Mouse (Mus musculus) heart, postnatal 36 days (tissue): Measurements from ENCODE around the gene Chchd6. TPM values are rescaled to one million over a fixed set of nuclear protein-coding genes. Genes with fewer than 3 reads are reported as not detected.
A peak's percentile ranks its signal among the peaks of the same experiment; 100 is the strongest.

ENCODE experiments used
- DNase-seq, 2 experiments: peaks; one replicate each; pipeline ENCODE4 v3.0.0; 2021 to 2022
- intact Hi-C: fragments of 180-260 bp; cut with DNase I; formaldehyde crosslinking; loops from one replicate; pipeline ENCODE4 v1.15.1; 2025
- total RNA-seq, 2 experiments: library from RNA; stranded (reverse); gene quantifications; 2 replicates each; pipeline ENCODE4 v1.2.3; 2021

Chchd6 gene
- total RNA-seq, 2 experiments from 2014 or later = 9.6 to 11.2 TPM

DNA sequence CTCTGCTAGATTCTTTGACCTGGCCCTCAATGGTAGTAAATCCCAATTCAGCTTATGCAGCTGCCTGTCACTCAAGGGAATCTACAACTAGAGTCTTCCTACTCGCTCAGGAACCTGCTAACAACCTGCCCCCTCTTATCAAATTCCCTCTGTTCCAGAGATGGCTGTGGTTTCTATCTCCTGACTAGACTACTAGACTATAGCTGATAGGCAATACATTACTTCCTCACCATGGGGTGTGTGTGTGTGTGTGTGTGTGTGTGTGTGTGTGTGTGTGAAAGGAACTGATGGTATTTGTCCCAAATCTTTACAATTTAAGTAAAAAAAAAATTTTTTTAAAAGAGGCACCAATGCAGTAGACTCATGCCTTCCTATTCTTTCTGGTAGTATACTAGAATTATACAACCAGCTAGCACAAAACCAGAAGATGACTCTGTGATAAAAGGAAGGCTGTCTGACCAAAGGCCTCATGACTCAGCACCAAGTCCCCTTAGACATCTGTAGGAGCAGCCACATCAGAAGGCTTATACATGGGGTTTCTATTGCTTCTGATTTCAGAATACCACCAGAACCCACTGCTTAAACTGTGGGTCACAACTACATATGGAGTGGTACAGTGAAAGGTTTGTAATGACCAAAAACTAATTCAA, 57.2 kb downstream of the Chchd6 start:
- intact Hi-C loops = no loop called here
- DNase-seq = no peak

GRCm38 (mm10) chr6:89535626-89536225, 59.7 kb downstream of the Chchd6 start:
- no peak for DNase-seq
- intact Hi-C loops = no loop called here

DNA sequence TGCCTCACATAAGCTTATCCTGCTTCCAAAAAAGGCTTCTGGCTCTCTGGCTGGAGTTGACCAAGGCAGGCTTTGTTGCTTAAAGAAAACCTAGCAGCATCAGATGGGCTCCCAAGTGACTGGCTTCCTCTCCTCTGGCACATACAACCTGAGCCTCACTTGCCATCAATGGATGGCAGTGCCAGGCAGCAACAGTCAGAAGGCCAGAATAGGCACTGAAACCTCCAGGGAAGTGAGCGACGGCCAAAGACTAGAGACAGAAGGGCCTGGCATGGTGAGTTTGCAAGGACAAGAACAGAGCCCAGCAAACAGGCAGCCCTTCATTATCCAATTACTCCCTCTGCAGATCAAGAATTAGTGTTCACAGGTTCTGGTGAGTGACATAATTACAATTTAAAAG, 70.7 kb downstream of the Chchd6 start:
- DNase-seq = no peak
- intact Hi-C loops = no loop called here

GRCm38 (mm10) chr6:89510154-89510553, 85.3 kb downstream of the Chchd6 start:
- no peak for DNase-seq
- intact Hi-C loops = no loop called here

- intact Hi-C loops = no loop called here
- DNase-seq = no peak
Observed at GRCm38 (mm10) chr6:89508725-89509124, 86.7 kb downstream of the Chchd6 start.

DNA sequence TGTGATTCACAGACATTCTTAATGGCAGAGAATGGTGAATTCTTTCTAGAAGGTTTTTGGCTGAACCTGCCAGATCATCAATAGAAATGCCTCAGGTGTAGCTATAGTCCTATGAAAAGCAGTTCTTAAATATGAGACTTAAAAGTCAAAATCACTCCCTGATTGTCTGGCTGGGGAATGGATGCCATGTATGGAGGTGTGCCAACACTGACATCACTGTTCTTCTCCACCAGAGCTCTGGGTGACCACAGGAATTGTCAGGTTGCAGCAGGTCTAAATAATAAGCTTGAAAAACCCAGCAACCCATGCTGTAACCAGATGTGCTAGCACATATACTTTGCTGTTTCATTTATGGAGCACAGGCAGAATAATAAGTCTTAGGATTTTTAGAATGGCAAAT, 87.2 kb downstream of the Chchd6 start:
- intact Hi-C loops = no loop called here
- no peak for DNase-seq

- intact Hi-C loops = no loop called here
- no peak for DNase-seq
Observed at GRCm38 (mm10) chr6:89499961-89500360, 95.5 kb downstream of the Chchd6 start.

DNA sequence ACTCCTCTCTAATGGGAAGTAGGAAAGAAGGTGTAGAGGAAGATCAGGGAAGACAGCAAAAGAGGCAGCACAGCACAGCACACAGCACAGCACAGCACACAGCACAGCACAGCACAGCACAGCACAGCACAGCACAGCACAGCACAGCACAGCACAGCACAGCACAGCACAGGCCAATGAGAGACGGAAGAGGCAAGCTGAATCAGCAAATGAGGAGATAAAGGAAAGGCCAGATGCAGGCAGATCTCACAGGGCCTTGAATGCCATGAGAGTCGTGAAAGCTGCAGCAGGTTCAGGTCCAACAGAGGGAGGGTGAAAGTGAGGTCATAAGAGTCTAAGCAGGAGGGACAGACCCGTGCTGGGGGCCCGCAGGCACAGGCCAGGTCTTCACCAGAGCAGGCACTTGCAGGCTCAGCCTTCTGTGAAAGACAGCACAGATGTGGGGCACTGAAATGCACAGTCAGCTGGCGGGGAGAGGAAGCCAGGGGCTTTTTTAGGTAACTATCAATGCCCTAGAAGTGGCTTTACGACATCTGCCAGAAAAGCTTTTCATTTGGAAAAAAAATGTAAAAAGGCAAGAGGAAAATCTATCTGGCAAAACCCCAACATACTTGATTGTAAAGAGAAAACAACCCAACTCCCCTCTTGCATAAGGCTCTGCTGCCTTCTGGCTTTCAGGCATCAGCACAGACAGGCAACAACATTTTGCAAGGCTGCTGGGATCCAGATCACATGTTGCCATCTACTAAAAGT, 96.5 kb downstream of the Chchd6 start:
- peak; percentile 4 to 8 for DNase-seq
- intact Hi-C loops = no loop called here

- DNase-seq = no peak
- intact Hi-C loops = no loop called here
Observed at GRCm38 (mm10) chr6:89496916-89497315, 98.5 kb downstream of the Chchd6 start.

DNA sequence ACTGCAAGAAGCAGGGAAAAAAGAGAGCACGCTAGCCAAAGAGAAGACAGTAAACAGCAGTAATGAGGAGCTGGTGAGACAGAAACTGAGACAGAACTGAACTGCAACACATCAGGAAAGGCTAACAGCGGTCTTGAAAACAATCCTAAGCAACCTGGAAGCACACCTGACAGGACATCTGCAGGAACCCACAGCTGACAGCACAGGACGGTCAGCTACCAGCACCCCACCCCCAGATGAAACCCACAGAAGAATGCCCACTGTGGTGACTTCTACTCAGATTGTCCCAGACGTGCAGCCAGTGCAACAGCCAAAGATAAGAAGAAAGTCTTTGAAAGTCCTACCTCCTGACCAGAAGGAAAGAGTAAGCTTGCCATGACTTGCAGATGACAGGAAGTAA, 103.1 kb downstream of the Chchd6 start:
- no peak for DNase-seq
- intact Hi-C loops = no loop called here

DNA sequence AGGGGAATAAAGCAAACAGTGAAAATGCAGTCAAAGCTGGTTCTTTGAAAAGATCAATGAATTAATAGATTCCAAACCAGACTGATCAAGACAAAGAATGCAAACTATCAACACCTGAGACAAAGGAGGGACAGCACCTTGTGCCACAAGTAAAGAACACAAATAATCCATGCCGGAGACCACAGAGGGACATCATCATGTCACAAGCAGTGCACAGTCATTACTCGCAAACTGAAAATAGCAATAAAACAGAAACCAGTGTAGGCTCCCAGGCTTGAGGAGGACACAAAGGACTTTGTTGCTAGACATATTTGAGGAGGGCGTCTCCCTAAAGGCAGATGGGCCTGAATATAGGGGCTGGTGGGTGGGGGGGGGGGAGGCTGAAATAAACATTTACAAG, 105.1 kb downstream of the Chchd6 start:
- intact Hi-C loops = no loop called here
- DNase-seq = no peak

GRCm38 (mm10) chr6:89489533-89489932, 105.9 kb downstream of the Chchd6 start:
- no peak for DNase-seq
- intact Hi-C loops = no loop called here

GRCm38 (mm10) chr6:89486055-89486454, 109.4 kb downstream of the Chchd6 start:
- no peak for DNase-seq
- intact Hi-C loops = no loop called here

GRCm38 (mm10) chr6:89481192-89481591, 114.3 kb downstream of the Chchd6 start:
- intact Hi-C loops = no loop called here
- DNase-seq = no peak

DNA sequence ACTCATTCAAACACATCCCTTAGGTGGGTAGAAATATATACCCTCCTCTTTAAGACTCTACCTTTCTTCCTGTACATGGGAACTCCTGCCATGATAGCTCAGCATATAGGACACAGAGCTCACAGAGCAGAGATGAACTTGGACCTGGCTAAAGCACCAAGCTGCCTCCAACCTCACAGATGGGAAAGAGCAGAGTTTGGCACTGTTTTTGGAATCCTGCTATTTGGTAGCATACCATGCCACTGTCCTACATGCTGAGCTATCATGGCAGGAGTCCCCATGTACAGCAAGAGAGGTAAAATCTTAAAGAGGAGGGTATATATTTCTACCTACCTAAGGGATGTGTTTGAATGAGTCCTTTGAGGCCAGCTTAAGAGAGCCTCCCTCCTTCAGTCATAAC, 127.5 kb downstream of the Chchd6 start:
- DNase-seq = no peak
- intact Hi-C loops = loop anchor here (2.0 kb wide), 1 partner anchor 105 kb away; the partner anchor contains the start of gene Plxna1

DNA sequence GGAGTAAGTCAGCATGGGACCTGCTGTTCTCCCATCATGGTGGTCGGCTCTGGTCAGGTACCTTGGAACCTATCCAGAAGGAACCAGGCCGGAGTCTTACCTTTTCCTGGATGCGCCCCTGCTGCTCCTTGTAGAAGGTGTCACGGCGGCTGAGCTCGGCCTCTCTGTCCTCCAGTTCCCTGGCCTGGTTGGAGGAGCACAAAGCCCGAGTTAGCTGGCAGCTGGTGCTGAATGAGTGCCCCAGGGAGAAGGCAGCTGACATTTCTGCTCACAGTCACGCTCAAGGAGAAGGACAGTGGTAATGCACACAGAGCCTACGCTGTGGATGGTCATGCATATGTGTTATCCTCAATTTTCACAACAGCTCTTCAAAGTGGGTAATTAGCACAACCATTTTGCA, 128.2 kb downstream of the Chchd6 start:
- intact Hi-C loops = loop anchor here (2.0 kb wide), 1 partner anchor 104 kb away; the partner anchor contains the start of gene Plxna1
- no peak for DNase-seq

DNA sequence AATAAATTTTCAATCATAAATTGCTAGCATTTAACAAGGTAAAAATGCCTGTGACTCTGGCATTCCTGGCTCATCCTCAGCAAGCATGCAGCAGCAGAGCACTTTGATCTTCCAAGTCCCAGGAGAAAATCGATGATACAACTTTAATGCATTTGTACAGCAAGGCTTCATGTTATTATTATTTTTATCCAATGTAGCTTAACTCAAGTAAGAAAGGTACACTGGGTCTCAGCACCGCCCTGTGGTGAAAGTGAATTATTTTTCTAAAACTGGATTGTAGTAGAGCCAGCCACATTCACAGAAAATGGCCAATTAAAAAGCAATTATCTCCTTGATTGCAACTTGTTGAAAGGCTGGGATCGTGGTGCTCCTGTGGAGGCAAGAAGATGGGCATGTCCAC, 128.6 kb downstream of the Chchd6 start:
- intact Hi-C loops = loop anchor here (2.0 kb wide), 1 partner anchor 104 kb away; the partner anchor contains the start of gene Plxna1
- no peak for DNase-seq

GRCm38 (mm10) chr6:89466053-89466708, 129.3 kb downstream of the Chchd6 start:
- intact Hi-C loops = loop anchor here (2.0 kb wide), 1 partner anchor 103 kb away; the partner anchor contains the start of gene Plxna1
- no peak for DNase-seq

DNA sequence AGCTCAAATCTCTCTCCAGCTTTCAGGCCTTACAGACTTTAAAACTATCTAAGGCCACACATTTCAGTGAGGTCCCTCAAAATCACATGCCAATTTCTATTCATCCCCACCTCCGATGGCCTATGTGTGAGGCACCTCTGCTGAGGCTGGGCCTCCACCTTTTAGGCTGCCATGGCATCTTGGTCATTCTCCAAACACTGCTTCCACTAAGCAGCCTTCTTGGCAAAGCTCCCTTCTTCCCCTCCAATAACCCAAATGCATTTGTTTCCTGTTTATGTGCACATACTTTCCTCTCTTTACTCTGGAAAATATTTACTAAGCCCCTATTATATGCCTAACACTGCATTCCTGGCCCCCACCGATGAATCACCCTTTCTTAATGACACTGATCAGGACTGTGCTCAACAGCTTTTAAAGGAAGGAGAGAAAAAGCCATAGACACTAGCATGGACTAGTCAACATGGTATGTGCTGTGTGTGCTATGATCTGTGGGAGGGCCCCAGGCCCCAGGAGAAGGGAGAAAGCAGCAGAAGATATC, 133.2 kb downstream of the Chchd6 start:
- no peak for DNase-seq
- intact Hi-C loops = no loop called here

DNA sequence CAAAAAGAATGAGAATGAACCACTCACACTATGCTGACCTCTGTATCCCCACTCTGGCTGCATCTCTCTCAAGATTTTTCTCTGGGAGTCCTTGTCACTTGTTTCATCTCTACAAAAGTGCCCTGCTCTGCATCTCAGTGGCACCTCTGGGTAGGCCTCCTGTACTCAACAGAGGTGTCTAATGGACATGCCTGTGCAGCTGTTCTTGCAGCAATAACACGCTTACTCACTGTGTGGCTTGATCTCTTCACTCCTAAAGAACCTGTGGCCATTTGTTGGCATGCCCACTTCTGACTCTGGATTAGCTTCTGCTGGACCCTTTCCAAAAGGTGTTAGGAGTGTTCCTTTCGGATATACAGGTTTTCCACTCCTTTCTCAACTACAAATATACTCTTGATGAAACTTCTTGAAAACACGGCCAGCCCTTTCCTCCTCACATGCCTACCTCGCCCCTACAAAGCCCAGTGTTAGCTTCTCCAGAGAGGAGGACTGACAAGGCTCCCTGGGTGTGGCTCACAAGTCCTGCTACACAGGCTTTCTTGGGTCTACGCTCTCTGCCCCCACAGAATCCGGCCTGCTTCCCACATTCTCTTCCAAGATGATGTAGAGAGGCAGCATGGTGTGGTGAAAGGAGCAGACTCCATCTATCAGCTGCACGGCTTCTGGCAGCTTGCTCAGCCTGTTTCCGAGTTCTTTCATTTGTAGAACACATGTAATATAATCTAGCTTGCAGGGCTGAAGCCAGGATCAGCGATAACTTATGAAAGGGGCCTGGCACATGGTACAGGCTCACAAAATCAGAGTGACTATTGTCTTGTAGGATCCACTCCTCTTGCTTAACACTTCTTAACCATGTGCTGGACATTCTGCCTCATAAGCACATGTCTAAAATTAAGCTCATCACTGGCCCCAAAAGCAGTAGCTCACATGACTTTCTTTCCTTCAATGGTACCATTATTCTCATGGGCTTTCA, 133.9 kb downstream of the Chchd6 start:
- intact Hi-C loops = no loop called here

More for the DNA sequence above, 133.9 kb downstream of the Chchd6 start:
- no peak for DNase-seq
